Mouse (Mus musculus): ENCODE results near the gene Col4a1. TPM values are rescaled to one million over a fixed set of nuclear protein-coding genes. Genes with fewer than 3 reads are reported as not detected.

Gene Col4a1
- polyA plus RNA-seq, 1 experiment from 2014 or later = 130 TPM

DNA sequence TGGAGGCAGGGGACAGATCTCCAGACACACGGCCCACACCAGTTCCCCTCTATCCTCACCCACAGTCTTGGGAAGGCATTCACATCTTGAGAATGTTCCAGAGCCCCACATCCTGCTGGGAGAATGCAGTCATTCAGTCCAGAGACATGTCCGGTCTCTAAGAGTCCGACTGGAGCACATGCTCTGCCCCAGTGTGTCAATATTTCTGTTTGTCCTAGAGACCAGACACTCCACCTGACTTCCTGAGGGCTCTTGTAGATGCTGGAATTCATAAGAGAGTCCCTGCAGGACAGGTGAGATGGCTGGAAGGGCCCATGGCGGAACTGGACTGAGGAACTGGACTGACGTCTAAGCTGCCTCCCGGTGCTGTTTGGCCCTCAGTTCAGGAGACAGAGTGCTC lies 38.7 kb upstream of the Col4a1 start:
- Histone ChIP-seq H3K4me1 (replicated peaks; ENCODE audit: control insufficient read depth, insufficient read depth, low read length) (no peaks in the 10 kb centered on the region), H3K36me3 (ENCODE audit: control insufficient read depth, insufficient read depth, low read length) (no peaks in the 10 kb centered on the region), H3K4me2 (ENCODE audit: low read depth, low read length, severe bottlenecking) (no peak overlapping the region), H3K4me3 (ENCODE audit: low read depth, low read length) (no peak overlapping the region), H3K9ac (ENCODE audit: low read length) (no peak overlapping the region), H3K27me3 (ENCODE audit: control insufficient read depth, insufficient read depth, low read length) (no peaks in the 10 kb centered on the region), H3K27ac (ENCODE audit: low read depth, low read length) (no peak overlapping the region), H3K9me3 (ENCODE audit: control insufficient read depth, low read length) (no peaks in the 10 kb centered on the region)
- DNase-seq (ENCODE audit: low spot score) (no peak), ATAC-seq (replicated peaks; ENCODE audit: low FRiP score) (no peak)
- WGBS = 90% methylated on average over 6 of the region's 6 CpGs

DNA sequence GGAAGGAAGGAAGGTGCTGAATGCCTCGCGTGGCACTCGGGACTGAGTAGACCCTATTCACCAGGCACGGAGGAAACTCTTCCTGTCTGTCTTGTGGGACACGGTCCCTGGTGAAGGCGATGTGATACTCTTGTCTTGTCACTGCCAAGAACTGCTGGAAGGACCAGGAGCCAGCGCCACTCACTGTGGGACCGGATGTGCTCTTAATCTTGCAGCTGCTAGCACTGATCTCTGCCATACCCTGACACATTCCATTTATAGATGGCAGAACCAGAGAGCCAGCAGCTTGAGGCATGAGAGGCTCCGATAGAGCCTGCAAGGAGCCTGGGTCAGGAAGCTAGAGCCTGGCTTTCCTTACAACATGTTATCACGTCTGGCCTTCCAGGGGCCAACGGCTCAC lies 36.0 kb upstream of the Col4a1 start:
- H3K9me3 ChIP-seq (ENCODE audit: control insufficient read depth, low read length) = no peaks in the 10 kb centered on the region
- no peak overlapping the region for H3K4me3 ChIP-seq (ENCODE audit: low read depth, low read length)
- H3K4me2 ChIP-seq (ENCODE audit: low read depth, low read length, severe bottlenecking) = no peak overlapping the region
- H3K4me1 ChIP-seq (replicated peaks; ENCODE audit: control insufficient read depth, insufficient read depth, low read length) = no peaks in the 10 kb centered on the region
- no peaks in the 10 kb centered on the region for H3K36me3 ChIP-seq (ENCODE audit: control insufficient read depth, insufficient read depth, low read length)
- no peaks in the 10 kb centered on the region for H3K27me3 ChIP-seq (ENCODE audit: control insufficient read depth, insufficient read depth, low read length)
- DNase-seq (ENCODE audit: low spot score) (no peak), ATAC-seq (replicated peaks; ENCODE audit: low FRiP score) (no peak)
- H3K9ac ChIP-seq (ENCODE audit: low read length) = no peak overlapping the region
- H3K27ac ChIP-seq (ENCODE audit: low read depth, low read length) = no peak overlapping the region
- WGBS = 89% methylated on average over 11 of the region's 11 CpGs

DNA sequence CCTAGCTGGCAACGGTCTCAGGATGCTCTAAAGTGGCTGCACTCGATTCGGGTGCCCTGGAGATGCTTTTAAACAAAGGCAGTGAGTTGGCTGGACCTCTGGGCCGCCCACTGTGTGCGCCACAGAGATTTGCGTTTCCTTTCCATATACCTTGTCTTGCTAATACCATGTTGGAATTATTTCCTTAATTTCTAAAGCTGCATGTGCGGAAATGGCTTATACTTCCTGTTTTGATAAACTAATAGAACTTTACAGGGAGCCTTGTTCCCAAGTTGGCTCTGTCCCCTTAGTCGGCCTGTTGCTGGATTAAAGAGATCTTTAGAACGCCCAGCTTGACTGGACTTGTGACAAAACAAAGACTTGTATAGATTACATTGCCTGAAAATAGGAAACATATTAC lies 35.1 kb upstream of the Col4a1 start:
- H3K4me3 ChIP-seq (ENCODE audit: low read depth, low read length) = no peak overlapping the region
- no peaks in the 10 kb centered on the region for H3K9me3 ChIP-seq (ENCODE audit: control insufficient read depth, low read length)
- no peaks in the 10 kb centered on the region for H3K36me3 ChIP-seq (ENCODE audit: control insufficient read depth, insufficient read depth, low read length)
- no peaks in the 10 kb centered on the region for H3K27me3 ChIP-seq (ENCODE audit: control insufficient read depth, insufficient read depth, low read length)
- no peaks in the 10 kb centered on the region for H3K4me1 ChIP-seq (replicated peaks; ENCODE audit: control insufficient read depth, insufficient read depth, low read length)
- WGBS = 85% methylated on average over 9 of the region's 9 CpGs
- H3K9ac ChIP-seq (ENCODE audit: low read length) = no peak overlapping the region
- no peak overlapping the region for H3K27ac ChIP-seq (ENCODE audit: low read depth, low read length)
- no peak overlapping the region for H3K4me2 ChIP-seq (ENCODE audit: low read depth, low read length, severe bottlenecking)
- no peak for ATAC-seq (replicated peaks; ENCODE audit: low FRiP score)
- no peak for DNase-seq (ENCODE audit: low spot score)

DNA sequence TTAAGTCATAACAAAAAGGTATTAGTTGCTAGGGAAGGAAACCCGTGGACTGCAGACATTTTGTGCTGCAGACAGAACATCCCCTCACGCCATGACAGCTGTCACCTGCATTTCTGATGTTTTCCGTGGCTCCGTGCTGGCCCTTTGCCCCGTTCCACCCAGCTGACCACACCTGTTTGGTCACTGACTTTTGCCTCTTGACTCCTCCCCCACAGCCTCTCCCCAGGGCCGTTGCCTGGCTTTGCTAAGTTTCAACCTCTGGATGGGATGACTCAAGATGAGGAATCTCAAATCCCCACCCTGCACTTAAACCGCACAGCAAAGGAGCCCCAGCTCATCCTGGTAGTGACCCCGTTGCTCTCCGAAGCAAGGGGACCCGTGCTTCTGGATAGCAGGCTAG lies 33.6 kb upstream of the Col4a1 start:
- H3K27ac ChIP-seq (ENCODE audit: low read depth, low read length) = no peak overlapping the region
- WGBS = 89% methylated on average over 10 of the region's 10 CpGs
- H3K36me3 ChIP-seq (ENCODE audit: control insufficient read depth, insufficient read depth, low read length) = no peaks in the 10 kb centered on the region

DNA sequence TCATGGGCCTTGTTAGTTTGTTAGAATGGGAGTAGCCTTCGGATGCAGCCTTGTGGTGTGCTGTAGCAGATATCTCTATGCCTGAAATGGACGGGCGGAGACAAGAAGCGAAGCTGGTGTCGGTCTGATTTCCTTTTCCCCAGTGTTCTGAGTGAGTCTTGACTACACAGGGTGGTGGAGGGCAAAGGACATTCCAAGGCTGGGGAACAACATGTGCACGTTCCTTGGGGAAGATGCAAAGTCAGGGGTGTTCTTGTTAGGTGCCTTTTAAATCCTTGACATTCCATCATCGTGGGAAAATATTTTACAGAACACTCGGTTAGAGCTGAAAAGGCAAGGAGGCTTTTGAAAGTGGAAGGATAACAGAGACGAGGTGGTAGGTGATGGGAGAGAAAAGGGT lies 31.8 kb upstream of the Col4a1 start:
- no peaks in the 10 kb centered on the region for H3K9me3 ChIP-seq (ENCODE audit: control insufficient read depth, low read length)
- no peak overlapping the region for H3K4me2 ChIP-seq (ENCODE audit: low read depth, low read length, severe bottlenecking)
- ATAC-seq (replicated peaks; ENCODE audit: low FRiP score) = no peak
- no peaks in the 10 kb centered on the region for H3K36me3 ChIP-seq (ENCODE audit: control insufficient read depth, insufficient read depth, low read length)
- H3K4me1 ChIP-seq (replicated peaks; ENCODE audit: control insufficient read depth, insufficient read depth, low read length) = no peaks in the 10 kb centered on the region
- DNase-seq (ENCODE audit: low spot score) = no peak
- no peaks in the 10 kb centered on the region for H3K27me3 ChIP-seq (ENCODE audit: control insufficient read depth, insufficient read depth, low read length)
- H3K4me3 ChIP-seq (ENCODE audit: low read depth, low read length) = no peak overlapping the region
- no peak overlapping the region for H3K9ac ChIP-seq (ENCODE audit: low read length)
- no peak overlapping the region for H3K27ac ChIP-seq (ENCODE audit: low read depth, low read length)
- 89% methylated on average over 9 of the region's 9 CpGs for WGBS

More for the DNA sequence above, 33.6 kb upstream of the Col4a1 start:
- Histone ChIP-seq H3K9ac (ENCODE audit: low read length) (no peak overlapping the region), H3K4me1 (replicated peaks; ENCODE audit: control insufficient read depth, insufficient read depth, low read length) (no peaks in the 10 kb centered on the region), H3K4me3 (ENCODE audit: low read depth, low read length) (no peak overlapping the region), H3K27me3 (ENCODE audit: control insufficient read depth, insufficient read depth, low read length) (no peaks in the 10 kb centered on the region), H3K9me3 (ENCODE audit: control insufficient read depth, low read length) (no peaks in the 10 kb centered on the region), H3K4me2 (ENCODE audit: low read depth, low read length, severe bottlenecking) (no peak overlapping the region)
- DNase-seq (ENCODE audit: low spot score) (no peak), ATAC-seq (replicated peaks; ENCODE audit: low FRiP score) (no peak)

DNA sequence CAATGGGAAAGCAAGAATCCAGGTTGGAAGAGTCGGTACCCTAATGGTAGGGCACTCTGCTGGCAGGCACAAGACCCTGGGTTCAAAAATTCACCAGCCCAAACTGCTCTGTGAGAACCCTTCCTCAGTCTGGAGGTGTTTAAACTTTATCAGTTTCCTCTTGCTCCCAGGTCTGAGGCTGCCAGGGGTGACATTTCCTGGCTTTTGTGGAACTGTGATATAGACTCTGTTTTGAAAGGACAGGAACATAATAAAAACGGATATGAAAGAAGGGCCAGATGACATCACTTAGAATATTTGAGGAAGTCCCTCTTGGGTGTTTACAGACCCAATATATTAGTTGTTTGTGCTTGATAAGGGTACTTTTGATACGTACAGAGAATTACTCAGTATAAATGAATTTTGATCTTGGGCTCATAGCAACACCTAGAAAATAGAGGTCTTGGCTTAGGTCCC lies 28.5 kb upstream of the Col4a1 start:
- Histone ChIP-seq H3K27ac (ENCODE audit: low read depth, low read length) (no peak overlapping the region), H3K9me3 (ENCODE audit: control insufficient read depth, low read length) (no peaks in the 10 kb centered on the region), H3K36me3 (ENCODE audit: control insufficient read depth, insufficient read depth, low read length) (no peaks in the 10 kb centered on the region), H3K4me3 (ENCODE audit: low read depth, low read length) (no peak overlapping the region), H3K4me2 (ENCODE audit: low read depth, low read length, severe bottlenecking) (no peak overlapping the region), H3K27me3 (ENCODE audit: control insufficient read depth, insufficient read depth, low read length) (no peaks in the 10 kb centered on the region), H3K4me1 (replicated peaks; ENCODE audit: control insufficient read depth, insufficient read depth, low read length) (no peaks in the 10 kb centered on the region), H3K9ac (ENCODE audit: low read length) (no peak overlapping the region)
- DNase-seq (ENCODE audit: low spot score) = no peak
- WGBS = 88% methylated on average over 3 of the region's 3 CpGs
- no peak for ATAC-seq (replicated peaks; ENCODE audit: low FRiP score)

DNA sequence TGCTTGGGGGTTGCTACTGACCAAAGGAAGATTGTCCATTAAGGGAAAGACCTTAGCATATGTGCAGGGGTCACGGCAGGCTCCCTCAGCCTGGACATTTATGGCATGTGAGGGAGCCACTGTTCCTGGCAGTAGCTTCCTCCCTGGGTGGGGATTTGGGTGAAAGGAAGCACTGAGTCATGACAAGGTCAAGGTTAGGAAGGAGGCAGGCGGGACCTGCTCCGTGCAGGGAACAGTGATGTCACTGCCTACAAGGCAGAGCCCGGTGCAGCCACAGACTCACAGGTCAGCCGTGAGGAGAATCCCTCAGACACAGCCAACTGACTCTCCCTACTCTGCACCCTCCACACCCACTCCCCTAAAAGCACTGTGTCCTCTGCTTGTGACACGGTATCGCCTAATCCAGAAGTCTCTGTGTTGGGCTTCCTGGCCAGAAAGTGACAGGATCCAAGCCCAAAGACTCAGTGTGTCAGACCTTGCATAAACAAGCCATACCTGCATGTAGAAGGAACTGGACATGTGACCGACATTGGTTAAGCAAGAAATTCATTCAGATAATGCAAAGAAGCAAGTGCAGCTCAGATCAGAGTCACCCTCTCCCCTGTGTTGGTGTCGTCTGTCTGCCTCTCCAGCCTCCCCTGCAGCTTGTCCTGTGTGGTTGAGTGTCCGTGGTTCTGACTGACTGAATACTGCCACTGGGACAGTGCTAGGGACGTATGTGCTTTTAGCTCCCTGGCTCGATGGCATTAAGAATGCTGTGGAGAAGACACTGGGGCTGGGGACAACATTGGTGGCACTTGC lies 27.9 kb upstream of the Col4a1 start:
- no peak overlapping the region for H3K9ac ChIP-seq (ENCODE audit: low read length)
- ATAC-seq (replicated peaks; ENCODE audit: low FRiP score) (no peak), DNase-seq (ENCODE audit: low spot score) (no peak)
- H3K27me3 ChIP-seq (ENCODE audit: control insufficient read depth, insufficient read depth, low read length) = no peaks in the 10 kb centered on the region
- no peaks in the 10 kb centered on the region for H3K9me3 ChIP-seq (ENCODE audit: control insufficient read depth, low read length)
- no peak overlapping the region for H3K4me2 ChIP-seq (ENCODE audit: low read depth, low read length, severe bottlenecking)
- 87% methylated on average over 12 of the region's 12 CpGs for WGBS
- H3K27ac ChIP-seq (ENCODE audit: low read depth, low read length) = no peak overlapping the region
- no peak overlapping the region for H3K4me3 ChIP-seq (ENCODE audit: low read depth, low read length)
- no peaks in the 10 kb centered on the region for H3K36me3 ChIP-seq (ENCODE audit: control insufficient read depth, insufficient read depth, low read length)
- no peaks in the 10 kb centered on the region for H3K4me1 ChIP-seq (replicated peaks; ENCODE audit: control insufficient read depth, insufficient read depth, low read length)

DNA sequence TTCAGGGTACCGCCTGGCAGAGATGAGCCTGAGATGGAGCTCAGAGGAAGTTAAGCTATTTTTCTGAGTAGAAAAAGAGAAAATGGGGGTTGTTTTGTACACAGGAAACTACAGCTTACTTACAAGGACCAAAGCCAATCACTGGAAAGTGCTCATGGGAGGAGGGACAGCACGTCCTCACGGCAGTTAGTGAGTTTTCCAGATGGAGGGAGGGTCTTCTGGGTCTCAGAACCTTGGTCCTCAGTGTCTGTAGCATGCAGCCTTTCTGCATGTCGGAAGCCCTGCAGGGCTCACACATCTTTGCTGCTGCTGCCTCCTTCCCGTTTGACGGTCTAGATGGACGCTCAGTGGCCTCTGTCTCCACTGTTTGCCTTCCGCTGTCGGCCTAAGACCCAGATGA lies 25.9 kb upstream of the Col4a1 start:
- Histone ChIP-seq H3K4me3 (ENCODE audit: low read depth, low read length) (no peak overlapping the region), H3K27ac (ENCODE audit: low read depth, low read length) (no peak overlapping the region), H3K4me2 (ENCODE audit: low read depth, low read length, severe bottlenecking) (no peak overlapping the region), H3K9me3 (ENCODE audit: control insufficient read depth, low read length) (no peaks in the 10 kb centered on the region), H3K9ac (ENCODE audit: low read length) (no peak overlapping the region), H3K36me3 (ENCODE audit: control insufficient read depth, insufficient read depth, low read length) (no peaks in the 10 kb centered on the region), H3K27me3 (ENCODE audit: control insufficient read depth, insufficient read depth, low read length) (no peaks in the 10 kb centered on the region), H3K4me1 (replicated peaks; ENCODE audit: control insufficient read depth, insufficient read depth, low read length) (no peaks in the 10 kb centered on the region)
- DNase-seq (ENCODE audit: low spot score) = no peak
- WGBS = 93% methylated on average over 9 of the region's 9 CpGs
- no peak for ATAC-seq (replicated peaks; ENCODE audit: low FRiP score)

DNA sequence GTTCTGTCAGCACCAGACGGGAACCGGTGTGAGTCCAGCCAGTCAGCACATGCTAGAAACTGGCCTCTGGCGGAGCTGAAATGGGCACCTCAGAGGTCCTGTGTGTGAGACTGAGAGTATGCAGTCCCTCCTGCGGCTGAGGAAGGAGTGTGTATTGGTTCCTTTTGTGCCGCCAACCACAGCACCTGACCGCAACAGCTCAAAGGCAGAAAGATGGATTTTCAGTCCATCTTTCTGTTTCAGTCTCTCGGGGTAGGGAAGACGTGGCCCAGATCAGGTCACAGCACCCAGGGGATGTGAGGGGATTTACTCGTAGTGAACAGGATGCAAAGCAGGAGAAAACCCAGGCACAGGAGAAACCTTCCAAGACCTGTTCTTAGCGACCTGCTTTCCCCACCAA lies 25.0 kb upstream of the Col4a1 start:
- no peaks in the 10 kb centered on the region for H3K36me3 ChIP-seq (ENCODE audit: control insufficient read depth, insufficient read depth, low read length)
- no peak for ATAC-seq (replicated peaks; ENCODE audit: low FRiP score)
- H3K9me3 ChIP-seq (ENCODE audit: control insufficient read depth, low read length) = no peaks in the 10 kb centered on the region
- H3K4me1 ChIP-seq (replicated peaks; ENCODE audit: control insufficient read depth, insufficient read depth, low read length) = no peaks in the 10 kb centered on the region
- no peak overlapping the region for H3K27ac ChIP-seq (ENCODE audit: low read depth, low read length)
- H3K27me3 ChIP-seq (ENCODE audit: control insufficient read depth, insufficient read depth, low read length) = no peaks in the 10 kb centered on the region
- DNase-seq (ENCODE audit: low spot score) = no peak
- H3K9ac ChIP-seq (ENCODE audit: low read length) = no peak overlapping the region
- no peak overlapping the region for H3K4me2 ChIP-seq (ENCODE audit: low read depth, low read length, severe bottlenecking)
- no peak overlapping the region for H3K4me3 ChIP-seq (ENCODE audit: low read depth, low read length)
- 89% methylated on average over 10 of the region's 10 CpGs for WGBS
